Mouse (Mus musculus) testis, adult 2 months (tissue): ENCODE results near the gene Chmp3. TPM values are rescaled to one million over a fixed set of nuclear protein-coding genes. Genes with fewer than 3 reads are reported as not detected.
A peak's percentile ranks its signal among the peaks of the same experiment; 100 is the strongest.

Experiments used
- H3K27ac ChIP-seq: fragments of 200-500 bp; 2 replicates; pipeline ENCODE4 v1.5.1; 2012; ENCODE audit warnings: low read depth, low read length; ENCODE audit not compliant: control insufficient read depth, insufficient read depth
- H3K27me3 ChIP-seq: fragments of 200-500 bp; 2 replicates; pipeline ENCODE4 v1.6.1; 2012; ENCODE audit warnings: mild to moderate bottlenecking, low read length, moderate library complexity; ENCODE audit not compliant: control insufficient read depth, insufficient read depth
- H3K36me3 ChIP-seq: fragments of 200-500 bp; 2 replicates; pipeline ENCODE4 v1.6.1; 2012; ENCODE audit warnings: mild to moderate bottlenecking, low read length; ENCODE audit not compliant: control insufficient read depth, insufficient read depth
- H3K4me1 ChIP-seq: fragments of 200-500 bp; 2 replicates; pipeline ENCODE4 v1.6.1; 2012; ENCODE audit warnings: low read length; ENCODE audit not compliant: control insufficient read depth, insufficient read depth
- H3K4me3 ChIP-seq: fragments of 200-500 bp; 2 replicates; pipeline ENCODE4 v1.5.1; 2012; ENCODE audit warnings: low read depth, mild to moderate bottlenecking, low read length, moderate library complexity, mixed read lengths; ENCODE audit not compliant: control insufficient read depth
- CTCF ChIP-seq: fragments of 200-500 bp; IDR thresholded peaks from 2 replicates; pipeline ENCODE4 v1.5.1; 2012; ENCODE audit warnings: low read depth, mild to moderate bottlenecking, inconsistent platforms, low read length, moderate library complexity; ENCODE audit not compliant: control insufficient read depth, insufficient read depth, insufficient replicate concordance
- POLR2A ChIP-seq: fragments of 200-500 bp; IDR thresholded peaks from 2 replicates; pipeline ENCODE4 v1.6.1; 2012; ENCODE audit warnings: low read depth, mild to moderate bottlenecking, inconsistent platforms, low read length, moderate library complexity; ENCODE audit not compliant: control insufficient read depth
- polyA plus RNA-seq: library from polyadenylated mRNA; depleted of rRNA; stranded (reverse); fragments of >200 nt; gene quantifications from 2 replicates; pipeline ENCODE4 v1.2.3, GENCODE M21; 2012; rRNA removed

Gene Chmp3
- polyA plus RNA-seq = 20.7 and 25.0 TPM in 2 replicates

DNA sequence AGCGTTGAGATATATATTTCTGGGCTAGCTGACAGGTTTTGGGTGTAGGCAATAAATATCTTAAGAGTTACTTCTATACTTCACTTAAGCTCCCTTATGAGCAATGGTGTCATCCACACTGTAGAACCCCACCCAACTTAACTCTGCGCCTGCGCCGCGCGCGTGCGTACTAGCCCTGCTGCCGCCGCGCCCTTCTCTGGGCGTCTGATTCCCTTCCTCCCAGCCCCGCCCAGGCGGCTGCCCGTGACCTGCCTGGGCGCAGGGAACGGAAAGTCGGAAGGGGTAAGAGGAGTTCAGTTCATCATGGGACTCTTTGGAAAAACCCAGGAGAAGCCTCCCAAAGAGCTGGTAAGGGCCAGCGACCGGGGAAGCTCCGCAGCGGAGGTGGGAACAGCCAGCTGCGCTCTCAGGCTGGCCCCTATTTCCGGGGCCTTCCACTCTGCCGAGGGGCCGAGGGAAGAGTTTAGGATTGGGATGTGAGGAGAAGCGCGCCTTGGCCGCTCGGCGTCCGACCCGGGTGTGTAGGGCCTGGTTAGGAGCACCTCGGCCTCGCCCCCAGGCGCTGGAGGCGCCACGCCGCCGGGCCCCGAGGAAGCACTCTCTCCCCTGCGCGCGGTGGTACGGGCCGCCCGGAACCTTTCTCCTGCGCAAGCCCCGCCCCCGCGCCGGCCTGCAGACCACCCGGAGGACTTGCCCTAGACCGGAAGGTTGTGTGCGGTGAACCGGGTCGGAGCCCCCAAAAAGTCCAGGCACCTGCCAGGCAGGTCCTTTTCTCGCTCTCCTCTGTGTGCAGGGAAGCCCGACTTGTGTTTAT lies at the start of gene Chmp3:
Chmp3 (plus strand) TSS at position 112 of the 814 bp plus-strand sequence.
- Histone ChIP-seq H3K27me3 (no peaks in the 10 kb centered on the region), H3K27ac (peak within 1 kb of the TSS; percentile 93), H3K4me1 (peaks cover 3% of the 10 kb centered on the region), H3K36me3 (no peaks in the 10 kb centered on the region), H3K4me3 (peak within 1 kb of the TSS; percentile 99)
- TF ChIP-seq CTCF (no peak), POLR2A (peak; percentile 71)

DNA sequence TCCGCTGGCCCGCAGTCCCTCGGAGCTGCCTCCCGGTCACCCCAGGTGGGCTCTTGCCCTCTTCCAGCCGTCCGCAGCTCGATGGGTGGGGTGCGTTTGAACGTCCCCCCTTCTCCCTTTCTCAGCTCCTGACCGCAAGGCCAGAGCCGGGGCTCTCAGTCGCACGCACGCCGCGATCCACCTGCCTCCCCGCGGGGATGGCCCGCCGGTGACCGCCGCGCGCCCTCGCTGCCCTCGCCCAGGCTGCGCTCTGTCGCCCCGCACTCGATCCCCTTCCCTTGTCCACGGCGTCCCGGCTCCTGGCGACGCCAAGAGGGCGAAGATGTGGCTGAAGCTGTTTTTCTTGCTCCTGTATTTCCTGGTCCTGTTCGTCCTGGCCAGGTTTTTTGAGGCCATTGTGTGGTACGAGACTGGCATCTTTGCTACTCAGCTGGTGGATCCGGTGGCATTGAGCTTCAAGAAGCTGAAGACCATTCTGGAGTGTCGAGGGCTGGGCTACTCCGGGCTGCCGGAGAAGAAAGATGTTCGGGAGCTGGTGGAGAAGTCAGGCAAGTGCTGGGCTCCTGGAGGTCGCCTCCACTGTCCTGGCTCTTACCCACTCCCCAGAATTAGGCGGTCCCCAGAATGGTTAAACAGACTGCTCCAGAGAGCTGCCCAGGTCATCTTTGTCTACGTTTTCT lies 49.1 kb upstream of the Chmp3 start:
- H3K36me3 ChIP-seq = peaks cover 1% of the 10 kb centered on the region; the same call in 1 of the 2 replicates
- peak; percentile 3; the same call in 1 of the 2 replicates for TF ChIP-seq POLR2A
- TF ChIP-seq CTCF = no peak
- H3K27me3 ChIP-seq = no peaks in the 10 kb centered on the region
- H3K4me1 ChIP-seq = peaks cover 2% of the 10 kb centered on the region; the same call in 1 of the 2 replicates
- H3K27ac ChIP-seq = peak overlapping the region; percentile 89
- H3K4me3 ChIP-seq = peak overlapping the region; percentile 81

DNA sequence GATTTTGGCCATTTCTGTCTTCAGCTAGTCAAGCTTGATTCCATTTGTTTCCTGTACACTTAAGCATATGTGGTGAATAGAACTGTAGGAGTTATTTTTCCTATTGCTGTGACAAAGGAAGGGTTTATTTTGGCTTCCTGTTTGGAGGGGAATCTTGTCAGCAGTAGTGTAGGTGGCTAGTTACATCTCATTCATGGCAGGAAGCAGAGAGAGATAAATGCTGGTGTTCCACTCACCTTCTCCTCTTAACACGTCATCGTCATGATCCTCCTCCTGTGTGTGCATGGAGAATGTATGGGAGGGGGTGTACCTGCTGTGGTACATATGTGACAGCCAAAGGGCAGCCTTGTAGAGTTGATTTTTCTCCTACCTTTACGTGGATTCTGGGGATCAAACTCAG lies 43.0 kb upstream of the Chmp3 start:
- H3K4me3 ChIP-seq = no peak overlapping the region
- peaks cover 1% of the 10 kb centered on the region; the same call in 1 of the 2 replicates for H3K36me3 ChIP-seq
- TF ChIP-seq CTCF (no peak), POLR2A (no peak)
- H3K27ac ChIP-seq = no peak overlapping the region
- no peaks in the 10 kb centered on the region for H3K4me1 ChIP-seq
- H3K27me3 ChIP-seq = no peaks in the 10 kb centered on the region

DNA sequence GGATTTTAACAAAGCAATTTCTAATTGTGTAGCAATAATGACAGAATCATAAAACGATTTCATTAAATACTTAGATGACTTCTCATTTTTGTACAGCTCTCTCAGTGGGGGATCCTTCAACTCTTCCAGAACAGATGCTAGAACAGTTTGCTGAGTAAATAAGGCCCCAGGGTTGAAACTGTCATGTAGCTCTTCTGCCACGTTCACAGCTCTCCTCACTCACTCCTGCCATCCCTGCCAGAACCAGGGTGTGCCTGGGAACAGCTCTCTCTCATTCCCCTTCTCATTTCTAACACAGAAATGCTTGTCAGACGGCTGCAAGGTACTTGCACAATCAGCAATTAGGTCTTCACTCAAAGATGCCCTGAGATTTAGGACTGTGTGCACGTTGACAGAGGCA lies 40.6 kb upstream of the Chmp3 start:
- no peak overlapping the region for H3K4me3 ChIP-seq
- H3K4me1 ChIP-seq = no peaks in the 10 kb centered on the region
- no peaks in the 10 kb centered on the region for H3K36me3 ChIP-seq
- TF ChIP-seq CTCF (no peak), POLR2A (no peak)
- no peaks in the 10 kb centered on the region for H3K27me3 ChIP-seq
- no peak overlapping the region for H3K27ac ChIP-seq

DNA sequence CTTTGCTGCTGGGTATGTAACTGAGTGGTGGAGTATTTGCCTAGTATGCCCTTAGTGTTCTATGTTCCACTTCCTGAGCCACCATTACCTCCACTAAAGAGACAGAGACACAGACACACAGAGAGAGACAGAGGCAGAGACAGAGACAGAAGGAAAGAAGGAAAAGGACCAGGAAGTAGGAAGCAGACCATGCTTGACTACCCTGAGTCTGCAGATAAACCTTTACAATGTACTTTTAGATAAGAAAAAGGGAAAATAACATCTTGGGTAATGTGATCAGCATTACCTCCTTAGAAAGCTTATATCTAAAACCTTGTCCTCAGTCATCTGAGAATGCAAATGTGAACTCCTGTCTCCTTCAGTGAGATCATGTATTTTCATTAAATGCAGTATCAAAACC lies 39.9 kb upstream of the Chmp3 start:
- Histone ChIP-seq H3K27me3 (no peaks in the 10 kb centered on the region), H3K27ac (no peak overlapping the region), H3K4me1 (no peaks in the 10 kb centered on the region), H3K36me3 (no peaks in the 10 kb centered on the region), H3K4me3 (no peak overlapping the region)
- no peak for TF ChIP-seq CTCF
- no peak for TF ChIP-seq POLR2A

DNA sequence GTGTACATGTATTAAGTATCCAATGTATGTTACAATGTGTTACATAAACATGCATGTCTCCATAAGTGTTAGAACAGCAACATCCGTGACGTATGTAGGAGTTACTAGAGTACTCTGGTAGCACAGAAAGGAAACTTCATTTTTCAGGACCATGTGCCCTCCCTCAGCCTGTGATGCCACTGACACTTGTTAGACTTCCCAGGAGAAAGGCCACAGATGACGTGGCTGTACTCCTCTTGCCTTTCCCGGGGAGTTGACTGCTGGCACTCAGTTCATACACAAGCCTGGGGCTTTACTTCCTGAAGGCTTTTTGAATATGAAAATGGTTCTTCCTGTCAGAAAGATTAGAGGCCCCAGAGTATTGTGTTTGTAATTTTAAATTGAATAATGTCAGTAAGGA lies 39.5 kb upstream of the Chmp3 start:
- H3K36me3 ChIP-seq = no peaks in the 10 kb centered on the region
- no peak overlapping the region for H3K27ac ChIP-seq
- H3K27me3 ChIP-seq = no peaks in the 10 kb centered on the region
- no peak for TF ChIP-seq CTCF
- no peak for TF ChIP-seq POLR2A
- no peak overlapping the region for H3K4me3 ChIP-seq
- H3K4me1 ChIP-seq = no peaks in the 10 kb centered on the region

DNA sequence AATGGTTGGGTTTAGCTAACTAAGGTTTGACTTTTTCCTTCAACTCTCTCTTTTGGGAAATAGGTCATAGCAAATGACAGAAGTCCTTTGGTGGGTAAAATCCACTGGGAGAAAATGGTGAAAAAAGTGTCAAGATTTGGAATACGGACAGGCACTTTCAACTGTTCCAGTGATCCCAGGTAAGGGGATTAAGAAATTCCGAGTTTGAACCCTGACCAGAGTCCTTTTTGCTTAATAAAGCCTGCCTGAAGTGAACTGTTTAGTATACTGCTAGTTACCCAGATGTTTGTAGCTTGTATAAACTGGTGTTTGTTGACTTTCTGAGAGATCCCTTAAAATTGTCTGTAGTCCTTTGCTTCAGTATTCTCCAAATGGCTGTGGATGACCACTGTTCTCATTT lies 37.9 kb upstream of the Chmp3 start:
- no peaks in the 10 kb centered on the region for H3K27me3 ChIP-seq
- no peaks in the 10 kb centered on the region for H3K36me3 ChIP-seq
- TF ChIP-seq CTCF (no peak), POLR2A (no peak)
- no peaks in the 10 kb centered on the region for H3K4me1 ChIP-seq
- H3K27ac ChIP-seq = no peak overlapping the region
- H3K4me3 ChIP-seq = no peak overlapping the region
